Mouse (Mus musculus) adrenal gland, postnatal 10 days (tissue): Measurements from ENCODE around the gene Defb36. TPM values are rescaled to one million over a fixed set of nuclear protein-coding genes. Genes with fewer than 3 reads are reported as not detected.
A peak's percentile ranks its signal among the peaks of the same experiment; 100 is the strongest.

Experiments used
- DNase-seq: peaks from one replicate; pipeline ENCODE4 v3.0.0; 2021; ENCODE audit warnings: mixed read lengths
- total RNA-seq, 2 experiments: library from RNA; stranded (reverse); gene quantifications; 2 replicates each; pipeline ENCODE4 v1.2.3; 2021

The Defb36 gene
- total RNA-seq, 2 experiments from 2014 or later: 0.73 TPM; not detected in 1

DNA sequence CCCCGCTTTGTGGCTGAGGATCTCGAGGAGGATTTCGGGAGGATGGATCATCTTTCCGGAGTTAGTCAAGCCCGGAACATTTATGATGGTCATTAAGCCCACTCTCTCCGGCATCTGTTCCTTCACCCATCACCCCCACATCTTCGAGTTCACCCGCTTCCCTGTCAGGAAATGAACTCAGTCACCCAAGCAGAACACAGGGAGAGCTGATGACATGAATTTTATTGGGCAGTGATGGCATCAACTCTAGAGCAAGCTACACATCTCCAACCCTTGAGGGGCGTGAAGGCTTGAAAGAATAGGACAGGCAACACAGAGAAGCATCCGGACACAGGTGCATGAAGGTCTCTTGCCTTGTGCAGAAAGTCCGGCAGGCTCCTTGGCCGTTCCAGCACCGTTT is 18.0 kb downstream of the Defb36 start:
- no peak for DNase-seq

- no peak for DNase-seq
Measured at GRCm38 (mm10) chr2:152622953-152623352, 18.8 kb downstream of the Defb36 start, which contains the start of gene Defb25. Gene Defb25 (minus strand): TSS chr2:152623053.

GRCm38 (mm10) chr2:152624566-152624965 is 20.4 kb downstream of the Defb36 start:
- DNase-seq: peak; percentile 30

DNA sequence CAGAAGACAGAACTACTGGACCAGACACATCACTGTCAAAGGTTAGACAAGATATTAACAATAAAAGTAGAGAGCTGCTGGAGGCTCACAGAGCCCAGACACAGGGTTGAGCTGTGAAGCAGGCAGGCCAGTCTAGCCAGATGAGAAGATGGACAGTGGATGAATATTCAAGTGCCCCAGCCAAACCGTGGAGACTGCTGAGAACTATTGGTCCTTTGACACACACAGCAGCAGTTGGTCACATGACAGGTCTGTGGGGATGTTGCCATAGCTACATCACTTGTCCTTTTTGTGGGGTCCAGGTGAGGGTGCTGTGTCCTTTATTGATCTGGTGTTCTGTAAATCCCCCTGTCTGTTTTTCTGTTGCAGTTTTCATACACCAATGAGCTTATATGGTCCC is 21.1 kb downstream of the Defb36 start:
- DNase-seq: no peak

- DNase-seq: peak; percentile 48
Measured at GRCm38 (mm10) chr2:152626774-152627591, 22.9 kb downstream of the Defb36 start, which contains the start of gene Rem1. Gene Rem1 (plus strand): TSS chr2:152626951.

DNA sequence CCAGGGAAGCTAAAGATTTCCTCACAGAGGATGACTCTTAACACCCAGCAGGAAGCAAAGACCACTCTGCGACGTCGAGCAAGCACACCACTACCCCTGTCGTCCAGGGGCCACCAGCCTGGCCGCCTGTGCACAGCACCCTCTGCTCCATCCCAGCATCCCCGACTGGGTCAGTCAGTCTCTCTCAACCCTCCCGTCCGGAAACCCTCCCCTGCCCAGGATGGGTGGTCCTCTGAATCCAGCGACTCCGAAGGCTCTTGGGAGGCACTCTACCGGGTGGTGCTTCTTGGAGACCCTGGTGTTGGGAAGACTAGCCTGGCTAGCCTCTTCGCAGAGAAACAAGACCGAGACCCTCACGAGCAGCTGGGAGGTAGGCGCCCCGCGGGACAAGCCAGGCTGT is 23.9 kb downstream of the Defb36 start:
- DNase-seq: no peak

DNA sequence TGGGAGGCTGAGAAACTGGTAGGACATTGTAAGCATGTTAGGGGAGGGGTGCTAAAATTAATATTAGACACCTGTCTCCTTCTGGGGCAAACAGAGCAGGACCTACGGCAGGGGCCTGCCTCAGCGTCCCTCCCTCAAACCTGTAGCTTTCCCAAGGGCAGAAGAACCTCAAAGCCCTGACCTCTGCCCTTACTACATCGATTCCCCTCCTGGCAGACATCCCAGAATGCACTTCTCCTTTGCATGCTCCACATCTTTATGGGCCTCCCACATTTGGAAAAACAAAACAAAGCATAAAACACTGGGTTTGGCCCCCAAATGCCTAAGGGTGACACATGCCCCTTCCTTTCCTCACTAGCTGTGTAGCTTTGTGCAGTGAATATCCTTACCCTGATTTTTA is 25.1 kb downstream of the Defb36 start:
- DNase-seq: no peak

DNA sequence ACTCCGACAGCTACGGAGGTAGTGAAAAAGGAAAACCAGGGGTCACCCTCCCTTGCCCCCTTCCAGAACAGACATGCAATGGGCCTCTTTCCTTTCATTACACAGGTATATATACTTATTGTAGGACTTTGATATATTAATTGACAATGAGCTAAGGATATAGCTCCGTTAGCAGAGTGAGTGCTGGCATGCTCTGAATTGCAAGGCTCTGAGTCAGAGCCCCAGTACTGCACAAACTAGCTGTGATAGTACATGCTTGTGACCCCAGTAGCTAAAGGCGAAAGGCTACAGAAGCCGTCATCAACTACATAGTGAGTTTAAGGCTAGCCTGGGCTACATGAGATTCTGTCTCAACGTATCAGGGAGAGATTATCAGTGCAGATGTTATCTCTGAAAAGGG is 25.8 kb downstream of the Defb36 start:
- DNase-seq: no peak

DNA sequence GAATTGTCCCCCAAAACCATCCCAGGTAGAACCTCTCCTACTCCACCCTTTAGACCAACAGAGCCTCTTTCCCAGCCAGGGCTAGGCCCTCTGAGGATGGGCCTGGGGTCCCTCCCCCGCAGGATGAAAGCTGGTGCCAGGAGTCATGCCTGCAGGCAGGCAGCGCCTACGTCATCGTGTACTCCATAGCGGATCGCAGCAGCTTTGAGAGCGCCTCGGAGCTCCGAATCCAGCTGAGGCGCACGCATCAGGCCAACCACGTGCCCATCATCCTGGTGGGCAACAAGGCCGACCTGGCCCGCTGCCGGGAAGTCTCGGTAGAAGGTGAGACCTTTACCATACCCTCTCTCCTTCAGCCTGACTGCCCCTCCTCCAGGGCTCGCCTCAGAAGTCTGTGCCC is 29.2 kb downstream of the Defb36 start:
- DNase-seq: peak; percentile 17

- DNase-seq: no peak
Measured at GRCm38 (mm10) chr2:152634311-152634710, 30.2 kb downstream of the Defb36 start.

- peak; percentile 57 for DNase-seq
Measured at GRCm38 (mm10) chr2:152636246-152637005, 32.3 kb downstream of the Defb36 start.

DNA sequence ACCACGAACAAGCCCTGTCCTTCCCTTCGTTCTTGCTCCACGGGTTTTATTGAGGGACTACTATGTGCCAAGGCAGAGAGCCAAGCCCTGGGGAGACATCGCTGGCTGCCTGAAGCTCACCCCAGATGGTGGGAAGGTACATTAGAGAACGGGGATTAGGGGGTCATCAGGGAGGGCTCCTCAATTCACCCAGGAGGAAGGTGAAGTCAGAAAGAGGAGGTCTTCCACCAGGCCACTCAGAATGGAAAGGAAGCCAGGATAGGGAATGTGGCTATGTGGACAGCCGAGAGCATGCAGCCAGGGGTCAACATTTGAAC is 32.8 kb downstream of the Defb36 start:
- DNase-seq: no peak

- DNase-seq: no peak
Measured at GRCm38 (mm10) chr2:152637381-152637780, 33.3 kb downstream of the Defb36 start.

GRCm38 (mm10) chr2:152638865-152639264 is 34.7 kb downstream of the Defb36 start:
- DNase-seq: no peak

GRCm38 (mm10) chr2:152639406-152640113 is 35.4 kb downstream of the Defb36 start:
- DNase-seq: peak; percentile 17

DNA sequence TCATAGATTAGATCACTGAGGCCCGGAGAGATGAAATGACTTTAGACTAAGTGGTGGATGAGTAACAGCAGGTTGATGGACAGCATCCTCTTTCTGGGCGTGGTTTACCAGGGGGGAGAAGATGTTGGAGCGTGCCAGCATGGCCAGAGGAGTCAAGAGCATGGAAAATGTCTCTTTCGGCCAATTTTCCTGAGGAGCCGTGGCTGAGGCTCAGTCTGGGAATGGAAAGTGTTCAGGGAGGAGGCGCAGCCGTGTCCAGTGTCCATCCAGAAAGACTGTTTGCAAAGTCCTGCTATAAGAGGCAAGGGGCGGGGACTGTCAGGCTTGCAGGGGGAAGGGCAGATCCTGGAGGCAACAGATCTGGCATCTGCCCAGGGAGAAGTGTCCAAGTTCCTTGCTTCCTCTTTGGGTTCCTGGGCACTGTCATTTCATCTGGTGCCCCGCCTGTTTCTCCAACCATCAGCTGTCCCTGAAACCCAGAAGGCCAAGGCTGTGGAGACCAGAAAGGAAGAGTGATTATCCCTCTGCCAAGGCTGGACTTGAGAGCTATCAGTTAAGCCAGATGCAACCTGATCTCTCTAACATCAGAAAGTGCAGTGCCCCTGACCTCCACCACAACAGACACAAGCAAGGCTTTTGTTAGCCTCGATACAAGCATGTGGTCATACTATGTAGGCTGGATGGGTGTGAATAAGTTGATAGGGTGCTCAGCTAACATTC is 48.9 kb downstream of the Defb36 start:
- peak; percentile 81 for DNase-seq

GRCm38 (mm10) chr2:152653874-152654715 is 50.0 kb downstream of the Defb36 start:
- peak; percentile 58 for DNase-seq

DNA sequence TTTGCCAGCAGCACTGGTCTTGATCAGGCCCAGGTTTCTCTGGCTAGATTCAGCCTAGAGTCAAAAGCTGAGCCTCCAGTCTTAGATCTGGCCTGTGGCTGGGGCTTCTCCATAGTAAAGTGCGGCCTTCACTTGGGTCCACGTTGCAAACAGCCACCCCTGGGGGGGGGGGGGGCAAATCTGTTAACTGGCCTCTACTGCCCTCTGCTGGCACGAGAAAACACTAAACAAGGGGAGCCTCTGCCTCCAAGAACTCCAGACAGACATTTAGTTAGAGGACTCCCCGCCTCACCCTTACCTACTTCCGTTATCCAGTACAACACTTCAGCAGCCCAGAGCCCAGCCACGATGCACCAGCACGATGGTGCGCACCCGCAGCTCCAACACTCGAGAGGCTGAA is 53.3 kb downstream of the Defb36 start:
- peak; percentile 53 for DNase-seq

DNA sequence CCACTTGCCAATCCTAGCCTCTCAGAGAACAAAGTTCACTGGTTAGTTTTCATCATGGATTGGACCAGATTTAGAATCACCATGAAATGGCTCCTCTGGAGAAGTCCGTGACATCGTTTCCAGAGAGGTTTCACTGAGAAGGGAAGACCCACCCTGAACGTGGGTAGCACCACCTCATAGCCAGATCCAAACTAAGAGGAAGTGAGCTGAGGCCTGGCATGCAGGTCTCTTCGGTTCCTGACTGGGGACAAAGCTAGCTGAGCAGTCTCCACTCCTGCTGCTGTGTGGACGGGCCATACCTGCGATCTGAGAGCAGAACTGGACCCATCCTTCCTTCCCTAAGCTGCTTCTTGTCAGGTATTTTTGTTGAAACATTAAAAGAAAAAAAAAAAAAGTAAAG is 57.0 kb downstream of the Defb36 start:
- no peak for DNase-seq
